Mouse (Mus musculus): ENCODE results near the gene Cyp4a29.
"Not testable (repeated sequence)": the region's sequence is repeated elsewhere in the genome, so short reads cannot be mapped to it uniquely, and the experiment has no call there.

The Cyp4a29 gene

GRCm38 (mm10) chr4:115241784-115242183, at the start of gene Cyp4a29:
Gene Cyp4a29, plus strand, starts transcription at chr4:115242084.
- in situ Hi-C loops (cut with MboI), result no loop called here

GRCm38 (mm10) chr4:115232901-115233300, 9.0 kb upstream of the Cyp4a29 start:
- in situ Hi-C loops (cut with MboI), result not testable (repeated sequence)

- in situ Hi-C loops (cut with MboI), result no loop called here
Measured at GRCm38 (mm10) chr4:115236462-115237096, 5.3 kb upstream of the Cyp4a29 start.

- in situ Hi-C loops (cut with MboI), result not testable (repeated sequence)
Measured at GRCm38 (mm10) chr4:115264687-115265569, 23.0 kb downstream of the Cyp4a29 start.

GRCm38 (mm10) chr4:115278215-115278982, 36.5 kb downstream of the Cyp4a29 start:
- in situ Hi-C loops (cut with MboI), result not testable (repeated sequence)

GRCm38 (mm10) chr4:115280342-115280741, 38.5 kb downstream of the Cyp4a29 start:
- in situ Hi-C loops (cut with MboI), result no loop called here

- in situ Hi-C loops (cut with MboI), result not testable (repeated sequence)
Measured at GRCm38 (mm10) chr4:115280779-115281178, 38.9 kb downstream of the Cyp4a29 start.

GRCm38 (mm10) chr4:115281231-115281767, 39.4 kb downstream of the Cyp4a29 start:
- in situ Hi-C loops (cut with MboI), result not testable (repeated sequence)

- in situ Hi-C loops (cut with MboI), result not testable (repeated sequence)
Measured at GRCm38 (mm10) chr4:115298746-115299145, 56.9 kb downstream of the Cyp4a29 start, which contains the start of gene Cyp4a12a. Gene Cyp4a12a, plus strand, starts transcription at chr4:115299046.

Measured in mature B cell (primary cell).